Mouse (Mus musculus): Measurements from ENCODE around the gene Rhox6.
"Not testable (repeated sequence)": the region's sequence is repeated elsewhere in the genome, so short reads cannot be mapped to it uniquely, and the experiment has no call there.

Rhox6 gene

DNA sequence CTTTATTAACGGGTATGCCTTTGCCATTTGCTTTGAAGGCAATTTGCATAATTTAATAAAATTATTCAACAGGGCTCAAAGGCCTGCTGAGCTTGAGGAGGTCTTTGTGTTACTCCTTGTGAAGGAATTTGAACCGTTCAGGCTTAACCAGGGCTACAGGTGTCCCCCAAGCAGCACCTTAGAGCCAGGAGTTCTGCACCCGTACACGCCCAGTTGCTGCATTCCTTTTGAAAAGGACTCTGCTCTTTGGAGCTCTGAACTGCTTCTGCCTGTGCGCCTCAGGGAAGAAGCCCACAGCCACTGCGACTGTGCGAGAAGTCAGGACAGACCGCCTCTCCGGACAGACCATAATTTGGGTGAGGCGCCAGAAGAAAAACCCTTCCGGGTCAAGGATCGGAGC lies at the start of gene Rhox6:
Gene Rhox6, plus strand, starts transcription at position 301 of the 400 bp plus-strand sequence.
- DNase-seq = not testable (repeated sequence)

DNA sequence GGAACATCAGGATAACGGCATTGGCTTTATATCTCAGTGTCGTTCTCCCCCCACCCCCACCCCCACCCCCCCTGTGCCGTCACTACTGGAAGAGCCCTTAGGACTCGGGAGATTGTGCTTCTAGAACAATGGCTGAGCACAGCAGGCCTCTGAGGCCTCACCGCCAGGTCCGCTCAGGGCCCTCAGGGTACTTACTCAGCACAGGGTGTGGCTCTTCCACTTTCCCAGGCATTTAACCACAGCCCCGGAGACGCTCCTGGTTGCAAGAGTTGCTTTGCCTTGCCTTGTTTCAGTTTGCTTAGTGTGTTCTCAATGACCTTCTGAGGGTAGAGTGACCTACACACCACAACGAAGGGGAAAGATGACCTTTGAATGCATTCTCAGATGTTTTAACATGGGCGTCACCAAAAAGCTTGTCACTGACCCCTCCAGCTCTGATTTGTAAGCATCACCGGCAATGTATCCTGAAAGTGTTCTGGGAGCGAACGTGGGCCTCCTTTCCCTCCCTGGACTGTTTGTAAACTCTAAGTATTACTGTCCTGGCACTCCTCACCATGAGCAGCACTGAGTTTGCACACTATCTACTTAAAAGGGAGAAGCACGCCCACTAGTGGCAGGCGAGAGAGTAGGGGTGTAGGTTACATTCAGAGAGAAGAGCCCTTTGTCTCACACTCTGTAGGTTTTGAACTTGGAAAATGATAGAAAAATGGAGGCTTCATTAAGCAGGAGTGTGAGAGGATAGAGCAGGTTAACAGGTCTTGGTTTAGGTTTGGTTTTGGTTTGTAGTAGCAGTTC lies 19.2 kb upstream of the Rhox6 start:
- no peak for DNase-seq

DNA sequence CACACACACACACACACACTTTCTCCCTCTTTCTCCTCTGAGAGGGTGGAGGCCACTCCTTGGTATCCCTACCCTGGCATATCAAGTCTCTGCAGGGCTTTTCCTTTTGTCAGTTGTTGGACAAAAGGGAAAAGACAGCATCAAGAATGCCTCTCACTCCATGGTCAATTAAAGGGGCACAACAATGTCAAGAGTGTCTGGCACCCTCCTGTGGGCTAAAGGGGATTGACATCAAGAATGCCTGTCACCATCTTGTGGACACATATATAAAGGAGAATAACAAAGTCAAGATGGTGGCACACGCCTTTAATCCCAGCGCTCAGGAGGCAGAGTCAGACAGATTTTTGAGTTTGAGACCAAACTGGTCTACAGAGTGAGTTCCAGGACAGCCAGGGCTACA lies 17.3 kb upstream of the Rhox6 start:
- no peak for DNase-seq

DNA sequence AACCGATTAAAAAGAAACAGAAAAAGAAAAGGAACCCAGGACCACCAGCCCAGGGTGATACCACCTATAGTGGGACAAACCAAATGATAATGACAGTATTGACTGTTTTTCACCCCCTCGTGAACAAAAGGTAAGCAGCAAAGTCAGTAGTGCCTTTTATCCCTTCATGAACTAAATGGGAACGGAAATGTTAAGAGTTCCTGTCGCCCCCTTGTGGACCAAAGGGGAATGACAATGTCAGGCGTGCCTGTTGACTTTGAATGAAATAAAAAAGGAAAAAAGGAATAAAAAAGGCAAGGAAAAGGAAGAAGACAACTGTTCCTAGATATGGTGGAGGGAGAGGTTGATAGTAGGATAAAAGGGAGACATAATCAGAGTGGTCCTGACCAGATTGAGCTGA lies 15.5 kb upstream of the Rhox6 start:
- DNase-seq = no peak

DNA sequence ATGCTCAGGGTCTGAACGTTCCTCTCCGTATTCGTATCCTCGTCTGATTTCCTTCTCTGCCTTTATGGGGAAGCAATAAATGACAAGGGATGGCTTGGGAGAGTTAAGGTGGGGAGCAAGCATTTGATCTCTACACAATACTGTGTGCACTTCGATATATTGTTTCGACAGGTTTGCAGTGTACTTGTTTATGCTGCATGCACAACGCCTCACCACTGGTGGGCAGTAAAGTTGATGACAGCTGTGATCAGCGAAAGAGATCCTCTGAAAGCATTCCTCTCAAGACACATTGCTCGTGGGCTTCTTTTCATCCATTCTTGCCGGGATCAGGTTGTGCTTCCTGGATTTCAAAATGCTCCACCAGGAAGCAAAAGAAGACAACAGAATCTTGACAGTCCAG lies 11.0 kb upstream of the Rhox6 start:
- no peak for DNase-seq

DNA sequence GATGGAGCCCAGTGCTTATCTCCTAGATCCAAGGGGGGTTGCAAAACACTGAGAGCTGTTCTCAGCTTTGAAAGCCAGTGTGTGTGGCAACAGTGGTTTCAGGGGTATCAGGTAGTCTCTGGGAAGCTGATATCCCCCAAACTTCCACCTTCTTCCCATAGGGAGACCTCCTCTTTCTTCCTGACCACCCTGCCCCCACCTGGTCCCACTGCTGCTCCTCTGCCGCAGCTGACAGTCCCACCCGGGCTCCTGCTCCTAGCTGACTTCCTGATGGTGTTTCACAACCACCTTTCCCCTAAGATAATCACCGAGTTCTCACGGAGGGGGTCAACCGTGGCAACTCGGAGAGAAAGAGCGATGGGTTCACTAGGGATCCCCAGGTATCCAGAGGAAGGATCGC lies 4.7 kb downstream of the Rhox6 start, which contains the start of gene Rhox7a:
Gene Rhox7a, plus strand, starts transcription at position 301 of the 400 bp plus-strand sequence.
- DNase-seq = not testable (repeated sequence)

DNA sequence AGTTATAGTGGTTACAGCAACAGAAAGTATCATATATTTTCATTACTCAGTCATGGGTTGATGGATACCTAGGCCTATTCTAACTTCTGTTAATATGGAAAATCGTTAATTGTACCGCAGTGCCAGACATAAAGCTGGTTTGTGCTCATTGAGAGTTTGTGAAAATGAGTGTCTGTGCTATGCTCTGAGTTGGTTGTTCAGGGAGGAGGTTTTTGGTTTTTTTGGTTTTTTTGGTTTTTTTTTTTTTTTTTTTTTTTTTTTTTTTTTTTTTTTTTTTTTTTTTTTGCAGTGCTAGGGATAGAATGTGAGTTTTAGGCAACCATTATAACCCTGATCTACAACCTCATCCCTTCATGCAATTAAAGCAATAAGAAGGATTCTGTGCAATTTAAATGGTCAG lies 44.9 kb downstream of the Rhox6 start:
- no peak for DNase-seq

DNA sequence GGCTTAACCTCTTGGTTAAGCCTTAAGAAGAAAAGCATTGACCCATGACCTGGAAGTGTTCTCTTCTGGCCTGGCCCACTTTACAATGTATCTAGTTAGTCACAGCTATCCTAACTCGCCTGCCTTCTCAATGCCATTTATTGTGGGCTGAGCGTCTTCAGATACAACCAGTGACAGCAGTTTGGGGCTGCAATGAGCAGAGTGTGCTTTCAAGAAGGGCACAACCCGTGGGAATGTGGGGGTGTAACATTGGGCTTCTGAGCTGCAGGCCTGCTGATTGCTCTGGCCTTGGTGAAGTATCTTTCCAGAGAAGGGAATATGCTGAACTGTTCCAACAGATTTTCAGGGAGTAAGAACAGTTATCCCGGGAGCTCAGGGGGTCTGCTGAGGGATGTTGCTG lies 52.1 kb downstream of the Rhox6 start, which contains the start of gene Rhox8:
Gene Rhox8, minus strand, starts transcription at position 101 of the 400 bp plus-strand sequence.
- DNase-seq = no peak
